Mouse (Mus musculus): Measurements from ENCODE around the gene Mmp10.

The Mmp10 gene

DNA sequence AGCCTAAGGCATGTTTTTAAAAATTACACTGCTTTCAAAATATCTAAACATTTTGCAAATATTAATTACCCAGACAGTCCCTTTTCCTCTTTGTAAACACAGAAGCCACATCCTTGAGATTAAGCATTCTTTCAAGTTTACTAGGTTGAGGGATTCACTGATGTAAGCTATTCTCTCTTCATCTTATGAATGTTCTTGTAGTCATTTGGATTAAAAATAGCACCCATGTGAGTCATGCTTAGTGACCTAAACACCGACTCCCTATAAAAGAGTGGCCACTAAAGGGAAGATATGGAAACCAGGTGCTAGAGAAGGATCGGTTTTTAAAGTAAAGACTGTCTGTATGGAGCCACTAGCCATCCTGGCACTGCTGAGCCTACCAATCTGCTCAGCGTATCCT lies at the start of gene Mmp10:
Gene Mmp10 (plus strand): TSS at position 302 of the 400 bp plus-strand sequence.
- no peak for DNase-seq

- no peak for DNase-seq
These were observed 48.9 kb upstream of the Mmp10 start for GRCm38 (mm10) chr9:7453302-7453701.

- no peak for DNase-seq
These were observed 31.9 kb upstream of the Mmp10 start for GRCm38 (mm10) chr9:7470262-7470661.

- DNase-seq = no peak
These were observed 18.3 kb upstream of the Mmp10 start for GRCm38 (mm10) chr9:7483684-7484394.

DNA sequence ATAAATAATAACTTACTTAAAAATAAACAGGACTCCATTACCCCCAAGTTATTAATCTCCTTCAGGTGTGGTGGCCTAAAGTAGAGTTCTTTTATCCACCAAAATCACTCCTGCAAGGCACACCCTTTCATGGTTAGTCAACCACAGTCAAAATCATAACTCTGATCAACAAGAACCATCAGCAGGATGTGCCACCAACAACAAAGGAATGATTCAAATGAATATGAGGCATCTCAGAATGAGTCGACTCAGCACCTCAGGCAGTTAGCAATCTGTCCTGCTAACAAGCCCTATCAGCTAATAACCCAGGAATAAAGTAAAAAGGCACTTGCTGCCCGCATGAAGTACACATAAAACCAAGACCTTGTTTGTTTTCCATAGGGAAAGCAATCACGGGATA lies 1.0 kb upstream of the Mmp10 start:
- DNase-seq = no peak

DNA sequence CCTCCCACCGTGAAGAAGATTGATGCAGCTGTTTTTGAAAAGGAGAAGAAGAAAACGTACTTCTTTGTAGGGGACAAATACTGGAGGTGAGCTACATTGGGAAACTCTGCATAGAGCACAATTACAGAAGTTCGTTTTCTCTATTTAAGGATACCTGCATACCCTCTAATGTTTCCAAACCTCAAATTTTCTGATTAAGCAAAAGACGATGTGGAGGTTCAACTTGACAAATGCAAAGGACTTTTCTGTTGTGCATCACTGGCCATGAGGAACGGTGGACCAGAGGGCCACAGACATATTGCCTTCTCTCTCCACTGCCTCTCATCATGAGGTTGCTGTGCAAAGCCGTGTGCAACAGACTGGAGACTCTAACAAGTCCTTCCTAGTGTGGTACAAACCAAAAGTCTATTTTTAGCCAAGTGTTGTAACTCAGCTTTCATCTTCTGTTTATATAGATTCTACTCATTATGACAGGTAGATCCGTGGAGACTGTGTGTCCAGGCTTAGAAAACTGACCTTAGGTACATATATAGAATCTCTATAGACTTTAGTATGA lies 5.2 kb downstream of the Mmp10 start:
- DNase-seq = no peak

DNA sequence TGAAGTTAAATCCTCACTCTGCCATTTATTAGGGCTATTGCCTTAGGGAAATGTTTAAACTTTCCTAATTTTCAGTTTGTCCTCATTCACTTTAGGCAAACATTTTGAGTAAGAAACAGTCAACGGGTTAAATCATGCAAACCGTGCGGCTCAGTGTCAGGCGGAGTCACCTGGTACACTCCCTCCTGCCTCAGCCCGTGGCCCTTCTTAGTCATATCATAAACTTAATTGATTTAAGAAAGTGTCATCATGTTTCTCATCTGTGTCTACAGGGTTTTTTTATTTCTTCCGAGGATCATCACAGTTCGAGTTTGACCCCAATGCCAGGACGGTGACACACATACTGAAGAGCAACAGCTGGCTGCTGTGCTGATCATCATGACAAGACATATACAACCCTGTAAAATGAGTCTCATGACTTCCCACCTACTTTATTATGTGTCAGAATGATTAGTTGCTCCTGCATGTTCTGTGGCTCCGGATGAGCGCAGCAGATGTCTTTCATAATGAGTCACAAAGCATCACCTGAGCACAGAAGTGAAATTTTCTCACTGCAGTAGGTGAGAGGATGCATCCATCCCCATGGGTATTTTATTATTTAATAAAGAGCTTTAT lies 7.6 kb downstream of the Mmp10 start:
- no peak for DNase-seq

DNA sequence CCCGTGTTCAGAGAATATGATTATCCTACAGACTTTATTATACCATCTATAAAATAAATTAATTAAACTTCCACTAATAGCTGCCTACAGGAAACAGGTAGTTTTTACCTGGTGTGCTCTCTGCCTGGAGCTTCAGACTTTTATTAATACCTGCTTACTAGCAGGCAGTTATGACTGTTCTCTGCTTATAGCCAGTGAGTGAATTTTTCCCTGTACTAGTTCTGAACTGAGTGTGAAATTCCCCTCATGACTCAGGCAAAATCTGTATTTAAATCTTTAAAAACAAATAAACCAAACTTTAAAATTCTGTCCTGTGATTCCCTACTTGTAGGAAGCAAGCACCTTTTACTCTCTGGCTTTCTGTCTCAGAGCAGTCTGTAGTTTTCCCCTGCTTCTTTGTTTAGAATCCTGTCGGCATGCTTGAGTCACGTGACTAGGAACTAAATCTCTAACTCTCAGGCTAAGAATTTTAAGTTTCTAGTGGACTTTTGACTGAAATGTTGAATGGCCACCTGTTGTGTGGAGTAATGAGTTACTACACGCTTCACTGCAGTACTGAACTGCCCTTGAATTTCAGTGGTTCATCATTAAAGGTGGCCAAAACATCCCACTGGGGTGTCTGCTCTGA lies 15.9 kb downstream of the Mmp10 start:
- no peak for DNase-seq

GRCm38 (mm10) chr9:7526255-7526940 lies 24.2 kb downstream of the Mmp10 start:
- no peak for DNase-seq

DNA sequence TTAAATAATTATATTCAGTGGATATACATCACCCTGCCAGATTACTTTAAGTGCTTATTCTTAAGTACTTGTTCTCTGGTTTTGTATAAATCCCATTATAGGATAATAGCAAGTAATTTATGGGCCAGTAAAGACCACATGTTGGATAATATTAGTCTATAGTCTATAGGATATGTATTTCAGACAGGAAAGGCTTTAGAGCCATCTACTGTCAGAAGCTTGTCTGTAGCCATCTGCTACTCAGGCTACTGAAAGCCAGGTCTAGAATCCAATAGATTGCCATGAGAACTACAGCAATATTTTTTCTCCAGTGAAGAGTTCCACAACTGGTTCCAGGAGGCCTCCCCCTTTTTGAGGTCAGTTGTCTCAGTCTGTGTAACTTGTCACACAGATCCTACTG lies 40.6 kb downstream of the Mmp10 start:
- DNase-seq = no peak

GRCm38 (mm10) chr9:7544923-7545457 lies 42.8 kb downstream of the Mmp10 start:
- DNase-seq = no peak

GRCm38 (mm10) chr9:7545471-7545870 lies 43.3 kb downstream of the Mmp10 start:
- no peak for DNase-seq

DNA sequence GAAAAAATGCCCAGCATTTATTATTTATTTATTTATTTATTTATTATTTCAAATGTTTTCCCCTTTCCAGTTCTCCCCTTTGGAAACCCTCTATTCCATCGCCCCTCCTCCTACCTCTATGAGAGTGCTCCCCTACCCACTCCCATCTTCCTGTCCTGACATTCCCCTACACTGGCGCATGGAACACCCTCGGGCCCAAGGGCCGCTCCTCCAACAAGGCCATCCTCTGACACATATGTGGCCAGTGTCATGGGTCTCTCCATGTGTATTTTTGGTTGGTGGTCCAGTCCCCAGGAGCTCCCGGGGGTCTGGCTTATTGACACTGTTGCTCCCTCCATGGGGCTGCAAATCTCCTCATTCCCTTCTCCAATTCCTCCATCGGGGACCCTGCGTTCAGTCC lies 43.8 kb downstream of the Mmp10 start:
- no peak for DNase-seq

DNA sequence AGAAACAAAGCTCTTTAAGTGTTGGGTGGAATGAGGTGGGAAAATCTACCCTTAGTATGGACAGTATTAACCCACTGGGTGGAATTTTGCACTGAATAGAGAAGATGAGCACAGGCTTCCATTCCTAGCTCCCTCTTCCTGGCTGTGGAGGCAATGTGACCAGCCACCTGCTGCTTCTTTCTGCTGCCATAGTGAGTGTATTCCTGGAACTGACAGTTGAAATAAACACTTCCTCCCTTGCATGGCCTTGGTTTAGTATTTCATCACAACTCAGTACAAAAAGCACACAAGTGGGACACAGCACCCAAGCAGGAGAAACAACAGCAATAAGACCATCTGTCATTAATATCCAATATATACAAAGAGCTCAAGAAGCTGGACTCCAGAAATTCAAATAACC lies 49.8 kb downstream of the Mmp10 start:
- DNase-seq = no peak

- no peak for DNase-seq
These were observed 51.4 kb downstream of the Mmp10 start for GRCm38 (mm10) chr9:7553536-7553935.

GRCm38 (mm10) chr9:7554382-7554781 lies 52.2 kb downstream of the Mmp10 start:
- no peak for DNase-seq

DNA sequence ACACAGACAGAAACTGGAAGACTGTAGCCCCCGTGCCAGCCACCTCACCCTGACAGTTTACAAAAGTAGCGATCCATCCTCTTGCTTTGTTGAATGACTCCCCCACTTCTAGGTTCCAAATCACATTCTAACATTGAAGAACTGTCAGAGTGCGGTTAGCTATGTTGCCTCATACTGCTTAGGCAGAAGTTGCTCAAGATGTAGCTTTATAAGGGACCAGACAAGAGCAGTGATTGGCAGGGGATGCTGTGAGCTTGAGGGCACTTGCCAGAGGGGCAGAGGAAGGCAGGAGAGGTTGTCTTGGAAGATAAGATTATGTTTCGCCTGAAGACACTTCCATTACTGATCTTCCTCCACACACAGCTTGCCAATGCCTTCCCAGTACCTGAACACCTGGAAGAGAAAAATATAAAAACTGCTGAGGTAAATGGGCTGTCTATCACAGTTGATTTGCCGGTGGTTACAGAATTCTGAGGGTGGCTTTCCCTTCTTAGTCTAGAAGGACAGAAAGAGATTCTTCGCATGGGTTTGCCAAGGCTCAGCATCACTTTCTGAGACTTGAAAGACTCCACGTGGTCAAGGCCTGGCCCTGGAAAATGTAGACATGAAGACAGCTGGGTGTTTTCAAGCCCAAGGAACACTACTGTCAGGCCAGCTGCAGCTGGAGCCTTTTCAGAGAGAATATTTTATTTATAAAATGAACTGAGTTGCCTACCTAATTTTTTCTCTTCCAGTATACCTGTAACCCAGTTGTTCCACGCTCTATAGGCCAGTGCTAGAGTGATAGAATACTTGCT lies 56.3 kb downstream of the Mmp10 start, which contains the start of gene Mmp8:
Gene Mmp8 (plus strand): TSS at position 236 of the 797 bp plus-strand sequence.
- no peak for DNase-seq
